Mouse (Mus musculus): ENCODE data around the gene Gm10134. TPM values are rescaled to one million over a fixed set of nuclear protein-coding genes. Genes with fewer than 3 reads are reported as not detected.

The Gm10134 gene
- 1.2 and 2.4 TPM in 2 replicates for polyA plus RNA-seq (2014; fragmentation: Nextera tagmentation; extraction: Ambion mirVana)

- H3K4me2 ChIP-seq: no peak within 1 kb of the TSS
- TF ChIP-seq CTCF (IDR thresholded peaks at IDR 0.05; ENCODE audit: low read depth): no peak
- no peaks in the 10 kb centered on the region for H3K36me3 ChIP-seq (ENCODE audit: insufficient read depth)
Observed at GRCm38 (mm10) chr2:28505795-28506194, at the start of gene Gm10134. Gene Gm10134, plus strand, starts transcription at chr2:28506095.

GRCm38 (mm10) chr2:28456616-28457015 is 49.3 kb upstream of the Gm10134 start:
- peaks cover 11% of the 10 kb centered on the region; the same call in 1 of the 2 replicates for H3K36me3 ChIP-seq (ENCODE audit: insufficient read depth)
- H3K9ac ChIP-seq: no peak overlapping the region
- WGBS: 56% methylated on average over 1 of the region's 1 CpGs
- ATAC-seq (ENCODE audit: insufficient read depth) (no peak), DNase-seq (no peak)
- no peak overlapping the region for H3K27ac ChIP-seq (ENCODE audit: low read depth)
- H3K4me3 ChIP-seq (ENCODE audit: low read depth, low read length): no peak overlapping the region
- H3K27me3 ChIP-seq (ENCODE audit: insufficient read depth, low read length): no peaks in the 10 kb centered on the region
- TF ChIP-seq CTCF (IDR thresholded peaks at IDR 0.05; ENCODE audit: low read depth): no peak
- no peaks in the 10 kb centered on the region for H3K4me1 ChIP-seq (ENCODE audit: insufficient read depth)
- H3K9me3 ChIP-seq (ENCODE audit: low read depth, low read length): no peaks in the 10 kb centered on the region
- H3K4me2 ChIP-seq: no peak overlapping the region

More at GRCm38 (mm10) chr2:28505795-28506194, at the start of gene Gm10134:
- no peak for DNase-seq
- Histone ChIP-seq H3K4me1 (ENCODE audit: insufficient read depth) (no peaks in the 10 kb centered on the region), H3K27ac (ENCODE audit: low read depth) (no peak within 1 kb of the TSS), H3K9me3 (ENCODE audit: low read depth, low read length) (no peaks in the 10 kb centered on the region), H3K9ac (no peak within 1 kb of the TSS), H3K4me3 (ENCODE audit: low read depth, low read length) (no peak within 1 kb of the TSS), H3K27me3 (ENCODE audit: insufficient read depth, low read length) (no peaks in the 10 kb centered on the region)
- no peak for ATAC-seq (ENCODE audit: insufficient read depth)
- WGBS: 67% methylated on average over 3 of the region's 3 CpGs

GRCm38 (mm10) chr2:28463919-28464318 is 42.0 kb upstream of the Gm10134 start:
- DNase-seq (peak; percentile 79), ATAC-seq (ENCODE audit: insufficient read depth) (no peak)
- no peaks in the 10 kb centered on the region for H3K9me3 ChIP-seq (ENCODE audit: low read depth, low read length)
- H3K27me3 ChIP-seq (ENCODE audit: insufficient read depth, low read length): no peaks in the 10 kb centered on the region
- peak; percentile 82 for TF ChIP-seq CTCF (IDR thresholded peaks at IDR 0.05; ENCODE audit: low read depth)
- H3K9ac ChIP-seq: no peak overlapping the region
- H3K36me3 ChIP-seq (ENCODE audit: insufficient read depth): peaks cover under 1% of the 10 kb centered on the region; the same call in 1 of the 2 replicates
- WGBS: 39% methylated on average over 3 of the region's 3 CpGs
- no peak overlapping the region for H3K4me3 ChIP-seq (ENCODE audit: low read depth, low read length)
- no peak overlapping the region for H3K4me2 ChIP-seq
- H3K27ac ChIP-seq (ENCODE audit: low read depth): no peak overlapping the region
- peaks cover 3% of the 10 kb centered on the region; the same call in 1 of the 2 replicates for H3K4me1 ChIP-seq (ENCODE audit: insufficient read depth)

GRCm38 (mm10) chr2:28464919-28465318 is 41.0 kb upstream of the Gm10134 start:
- Histone ChIP-seq H3K9me3 (ENCODE audit: low read depth, low read length) (no peaks in the 10 kb centered on the region), H3K4me1 (ENCODE audit: insufficient read depth) (peaks cover 3% of the 10 kb centered on the region; the same call in 1 of the 2 replicates), H3K27ac (ENCODE audit: low read depth) (no peak overlapping the region), H3K27me3 (ENCODE audit: insufficient read depth, low read length) (no peaks in the 10 kb centered on the region), H3K36me3 (ENCODE audit: insufficient read depth) (peaks cover 10% of the 10 kb centered on the region), H3K4me3 (ENCODE audit: low read depth, low read length) (no peak overlapping the region), H3K9ac (no peak overlapping the region), H3K4me2 (no peak overlapping the region)
- 72% methylated on average over 9 of the region's 9 CpGs for WGBS
- DNase-seq: no peak
- no peak for ATAC-seq (ENCODE audit: insufficient read depth)
- no peak for TF ChIP-seq CTCF (IDR thresholded peaks at IDR 0.05; ENCODE audit: low read depth)

GRCm38 (mm10) chr2:28465836-28466518 is 39.9 kb upstream of the Gm10134 start, which contains the start of gene 1700007K13Rik:
Gene 1700007K13Rik, minus strand, starts transcription at chr2:28466332.
- DNase-seq (peak; percentile 75), ATAC-seq (ENCODE audit: insufficient read depth) (peak; percentile 52; the same call in 1 of the 2 replicates)
- H3K36me3 ChIP-seq (ENCODE audit: insufficient read depth): peaks cover 21% of the 10 kb centered on the region
- H3K4me3 ChIP-seq (ENCODE audit: low read depth, low read length): peak within 1 kb of the TSS; percentile 20
- WGBS: 3% methylated on average over 25 of the region's 25 CpGs
- no peaks in the 10 kb centered on the region for H3K27me3 ChIP-seq (ENCODE audit: insufficient read depth, low read length)
- 0 out of 2 replicates have a peak within 1 kb of the TSS, but pooled peaks have one; percentile 34 for H3K9ac ChIP-seq
- H3K4me1 ChIP-seq (ENCODE audit: insufficient read depth): peaks cover 3% of the 10 kb centered on the region; the same call in 1 of the 2 replicates
- H3K9me3 ChIP-seq (ENCODE audit: low read depth, low read length): no peaks in the 10 kb centered on the region
- H3K27ac ChIP-seq (ENCODE audit: low read depth): no peak within 1 kb of the TSS
- no peak for TF ChIP-seq CTCF (IDR thresholded peaks at IDR 0.05; ENCODE audit: low read depth)
- H3K4me2 ChIP-seq: peak within 1 kb of the TSS; percentile 57

GRCm38 (mm10) chr2:28467860-28468485 is 37.9 kb upstream of the Gm10134 start, which contains the start of gene Mrps2:
Gene Mrps2, plus strand, starts transcription at chr2:28468066.
- peak within 1 kb of the TSS; percentile 85 for H3K4me2 ChIP-seq
- peak within 1 kb of the TSS; percentile 80 for H3K4me3 ChIP-seq (ENCODE audit: low read depth, low read length)
- H3K9ac ChIP-seq: peak within 1 kb of the TSS; percentile 92
- no peak within 1 kb of the TSS for H3K27ac ChIP-seq (ENCODE audit: low read depth)
- H3K36me3 ChIP-seq (ENCODE audit: insufficient read depth): peaks cover 35% of the 10 kb centered on the region
- no peaks in the 10 kb centered on the region; the same call in 1 of the 2 replicates for H3K9me3 ChIP-seq (ENCODE audit: low read depth, low read length)
- DNase-seq (peak; percentile 94), ATAC-seq (ENCODE audit: insufficient read depth) (peak; percentile 94)
- TF ChIP-seq CTCF (IDR thresholded peaks at IDR 0.05; ENCODE audit: low read depth): peak; percentile 84
- H3K27me3 ChIP-seq (ENCODE audit: insufficient read depth, low read length): no peaks in the 10 kb centered on the region
- under 1% methylated on average over 52 of the region's 52 CpGs for WGBS
- peaks cover 3% of the 10 kb centered on the region; the same call in 1 of the 2 replicates for H3K4me1 ChIP-seq (ENCODE audit: insufficient read depth)
